Mouse (Mus musculus) heart, adult 2 months (tissue): Measurements from ENCODE around the gene Piga. TPM values are rescaled to one million over a fixed set of nuclear protein-coding genes. Genes with fewer than 3 reads are reported as not detected.
A peak's percentile ranks its signal among the peaks of the same experiment; 100 is the strongest.

Experiments used
- DNase-seq, 2 experiments: peaks; one replicate each; pipeline ENCODE4 v3.0.0; 2021
- H3K27ac ChIP-seq: fragments of 200-600 bp; 2 replicates; pipeline ENCODE4 v1.8.1; 2022
- H3K27me3 ChIP-seq: fragments of 200-500 bp; 2 replicates; pipeline ENCODE4 v1.6.1; 2012; ENCODE audit warnings: mild to moderate bottlenecking, low read length, inconsistent platforms, mixed read lengths; ENCODE audit not compliant: control insufficient read depth, insufficient read depth
- H3K36me3 ChIP-seq: fragments of 200-500 bp; 2 replicates; pipeline ENCODE4 v1.6.1; 2012; ENCODE audit warnings: low read length, inconsistent platforms; ENCODE audit not compliant: control insufficient read depth, insufficient read depth
- H3K4me1 ChIP-seq: fragments of 200-500 bp; 2 replicates; pipeline ENCODE4 v1.6.1; 2011; ENCODE audit warnings: low read length; ENCODE audit not compliant: control insufficient read depth, insufficient read depth
- H3K4me3 ChIP-seq: fragments of 200-600 bp; 2 replicates; pipeline ENCODE4 v1.8.1; 2022
- H3K79me2 ChIP-seq: fragments of 200-500 bp; replicated peaks from 2 replicates; pipeline ENCODE4 v1.6.1; 2012; ENCODE audit warnings: mild to moderate bottlenecking, inconsistent platforms, low read length, moderate library complexity, mixed read lengths; ENCODE audit not compliant: control insufficient read depth, insufficient read depth
- H3K9ac ChIP-seq: fragments of 200-500 bp; 2 replicates; pipeline ENCODE4 v1.6.1; 2012; ENCODE audit warnings: low read depth, mild to moderate bottlenecking, control low read depth, inconsistent platforms, low read length, mixed read lengths
- CTCF ChIP-seq: fragments of 200-600 bp; IDR thresholded peaks from 2 replicates; pipeline ENCODE4 v1.8.1; 2022; ENCODE audit warnings: antibody characterized with exemption, mild to moderate bottlenecking, moderate library complexity
- EP300 ChIP-seq: fragments of 200-500 bp; IDR thresholded peaks from 2 replicates; pipeline ENCODE4 v1.6.1; 2011; ENCODE audit warnings: low read depth, low read length, control low read depth; ENCODE audit not compliant: insufficient read depth
- POLR2A ChIP-seq: fragments of 200-500 bp; IDR thresholded peaks from 2 replicates; pipeline ENCODE4 v1.6.1; 2011; ENCODE audit warnings: mild to moderate bottlenecking, low read depth, low read length, control low read depth; ENCODE audit not compliant: insufficient read depth
- WGBS: fragments of 180-500 bp; shearing (Covaris S2); methylation state at CpG from one replicate; pipeline ENCODE4 v1.1.7; 2018; 5-methylcytosine and 5-hydroxymethylcytosine counted together
- intact Hi-C: fragments of 180-260 bp; cut with DNase I; formaldehyde crosslinking; loops from one replicate; pipeline ENCODE4 v1.15.1; 2025
- polyA plus RNA-seq: library from polyadenylated mRNA; depleted of rRNA; stranded (reverse); fragments of >200 nt; gene quantifications from 2 replicates; pipeline ENCODE4 v1.2.3, GENCODE M21; 2012
- total RNA-seq, 2 experiments: library from RNA; stranded (reverse); gene quantifications; 2 replicates each; pipeline ENCODE4 v1.2.3; 2021

Gene Piga
- total and polyA plus RNA-seq, 3 experiments: 1.0 to 2.4 (median 1.5) TPM

GRCm38 (mm10) chrX:164394091-164394490, 25.5 kb upstream of the Piga start:
- H3K79me2 ChIP-seq: no peaks in the 10 kb centered on the region
- no peak overlapping the region for H3K9ac ChIP-seq
- WGBS: 61% methylated on average over 4 of the region's 4 CpGs
- no peaks in the 10 kb centered on the region for H3K36me3 ChIP-seq
- no peaks in the 10 kb centered on the region for H3K27me3 ChIP-seq
- no peak for DNase-seq
- H3K4me3 ChIP-seq: no peak overlapping the region
- no peaks in the 10 kb centered on the region for H3K4me1 ChIP-seq
- intact Hi-C loops: no loop called here
- H3K27ac ChIP-seq: no peak overlapping the region
- TF ChIP-seq EP300: no peak
- TF ChIP-seq POLR2A: no peak
- no peak for TF ChIP-seq CTCF

GRCm38 (mm10) chrX:164398456-164398855, 21.1 kb upstream of the Piga start:
- H3K9ac ChIP-seq: no peak overlapping the region
- H3K4me1 ChIP-seq: no peaks in the 10 kb centered on the region
- H3K36me3 ChIP-seq: no peaks in the 10 kb centered on the region
- WGBS: 45% methylated on average over 3 of the region's 3 CpGs
- intact Hi-C loops: loop anchor here (2.0 kb wide), 1 partner anchor 216 kb away; no protein-coding TSS in a partner anchor
- H3K27ac ChIP-seq: no peak overlapping the region
- DNase-seq: no peak
- H3K4me3 ChIP-seq: no peak overlapping the region
- peak; percentile 68 for TF ChIP-seq CTCF
- no peak for TF ChIP-seq POLR2A
- TF ChIP-seq EP300: no peak
- H3K79me2 ChIP-seq: no peaks in the 10 kb centered on the region
- no peaks in the 10 kb centered on the region for H3K27me3 ChIP-seq

GRCm38 (mm10) chrX:164405080-164405649, 14.4 kb upstream of the Piga start:
- H3K27me3 ChIP-seq: no peaks in the 10 kb centered on the region
- H3K4me1 ChIP-seq: no peaks in the 10 kb centered on the region
- no peak for DNase-seq
- H3K36me3 ChIP-seq: no peaks in the 10 kb centered on the region
- no peaks in the 10 kb centered on the region for H3K79me2 ChIP-seq
- H3K4me3 ChIP-seq: no peak overlapping the region
- H3K9ac ChIP-seq: no peak overlapping the region
- intact Hi-C loops: no loop called here
- TF ChIP-seq EP300 (no peak), CTCF (no peak), POLR2A (no peak)
- no peak overlapping the region for H3K27ac ChIP-seq

- no peaks in the 10 kb centered on the region for H3K36me3 ChIP-seq
- no peaks in the 10 kb centered on the region for H3K4me1 ChIP-seq
- intact Hi-C loops: no loop called here
- no peak overlapping the region for H3K9ac ChIP-seq
- H3K79me2 ChIP-seq: no peaks in the 10 kb centered on the region
- H3K27me3 ChIP-seq: no peaks in the 10 kb centered on the region
- H3K27ac ChIP-seq: no peak overlapping the region
- no peak for DNase-seq
- WGBS: 72% methylated on average over 9 of the region's 9 CpGs
- no peak overlapping the region for H3K4me3 ChIP-seq
- no peak for TF ChIP-seq POLR2A
These were observed 13.2 kb upstream of the Piga start for GRCm38 (mm10) chrX:164406133-164407022.

GRCm38 (mm10) chrX:164408301-164408927, 11.2 kb upstream of the Piga start:
- Histone ChIP-seq H3K4me1 (no peaks in the 10 kb centered on the region), H3K9ac (no peak overlapping the region), H3K27ac (no peak overlapping the region), H3K27me3 (no peaks in the 10 kb centered on the region), H3K4me3 (no peak overlapping the region), H3K36me3 (no peaks in the 10 kb centered on the region), H3K79me2 (no peaks in the 10 kb centered on the region)
- 51% methylated on average over 3 of the region's 3 CpGs for WGBS
- TF ChIP-seq CTCF (no peak), POLR2A (no peak), EP300 (no peak)
- DNase-seq: no peak
- intact Hi-C loops: no loop called here

GRCm38 (mm10) chrX:164410562-164410961, 9.0 kb upstream of the Piga start:
- Histone ChIP-seq H3K4me3 (no peak overlapping the region), H3K4me1 (no peaks in the 10 kb centered on the region), H3K79me2 (no peaks in the 10 kb centered on the region), H3K9ac (no peak overlapping the region), H3K27ac (no peak overlapping the region), H3K27me3 (no peaks in the 10 kb centered on the region), H3K36me3 (no peaks in the 10 kb centered on the region)
- intact Hi-C loops: no loop called here
- TF ChIP-seq CTCF: no peak
- no peak for TF ChIP-seq POLR2A
- no peak for TF ChIP-seq EP300
- no peak for DNase-seq
- WGBS: 63% methylated on average over 1 of the region's 1 CpGs
